Mouse (Mus musculus) kidney, postnatal 14 days (tissue): ENCODE results near the gene Endou.

Source experiments
- DNase-seq: peaks from one replicate; pipeline ENCODE4 v3.0.0; 2022; ENCODE audit warnings: mixed read lengths

Gene Endou

GRCm38 (mm10) chr15:97731111-97731510 is at the start of gene Endou:
Gene Endou, minus strand, starts transcription at chr15:97731339.
- no peak for DNase-seq

GRCm38 (mm10) chr15:97780611-97781031 is 49.5 kb upstream of the Endou start:
- DNase-seq = peak; percentile 83

- no peak for DNase-seq
Measured at GRCm38 (mm10) chr15:97779576-97779975, 48.4 kb upstream of the Endou start.

DNA sequence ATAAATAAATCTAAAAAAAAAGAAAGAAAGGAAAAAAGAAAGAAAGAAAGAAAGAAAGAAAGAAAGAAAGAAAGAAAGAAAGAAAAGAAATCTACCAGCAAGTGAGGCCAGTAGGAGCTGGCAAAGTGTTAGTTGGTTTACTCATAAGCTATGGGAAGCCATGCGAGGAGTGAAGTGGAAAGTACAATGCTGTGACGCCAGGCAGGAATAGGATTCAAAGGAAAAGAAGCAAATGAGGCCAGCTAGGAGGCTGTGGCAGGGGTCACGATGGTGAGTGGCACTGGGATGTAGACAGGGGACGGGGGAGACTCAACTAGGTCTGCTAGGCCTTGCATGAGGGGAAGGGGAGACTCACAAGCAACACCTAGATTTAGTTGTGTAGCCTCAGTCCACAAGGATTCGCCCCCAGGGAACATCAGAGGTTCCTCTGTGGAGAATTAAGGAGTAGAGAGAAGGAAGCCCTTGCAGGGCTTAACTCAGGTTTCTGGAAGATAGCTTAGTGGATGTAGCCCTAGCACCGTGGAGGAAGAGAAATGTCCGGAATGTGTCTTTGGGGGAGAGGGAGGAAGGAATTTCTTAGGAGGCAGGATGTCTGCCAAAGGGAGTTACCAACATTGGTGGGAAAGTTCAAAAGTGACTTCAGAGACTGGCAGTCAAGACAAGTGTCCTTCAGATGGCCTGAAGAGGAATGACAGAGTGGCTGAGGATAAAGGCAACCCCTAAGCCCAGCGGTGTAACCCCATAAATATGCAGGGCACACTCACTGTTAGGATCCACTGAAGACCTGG is 47.4 kb upstream of the Endou start, which contains the start of gene Slc48a1:
Slc48a1 (plus strand) TSS at position 210 of the 788 bp plus-strand sequence.
- DNase-seq = peak; percentile 70

DNA sequence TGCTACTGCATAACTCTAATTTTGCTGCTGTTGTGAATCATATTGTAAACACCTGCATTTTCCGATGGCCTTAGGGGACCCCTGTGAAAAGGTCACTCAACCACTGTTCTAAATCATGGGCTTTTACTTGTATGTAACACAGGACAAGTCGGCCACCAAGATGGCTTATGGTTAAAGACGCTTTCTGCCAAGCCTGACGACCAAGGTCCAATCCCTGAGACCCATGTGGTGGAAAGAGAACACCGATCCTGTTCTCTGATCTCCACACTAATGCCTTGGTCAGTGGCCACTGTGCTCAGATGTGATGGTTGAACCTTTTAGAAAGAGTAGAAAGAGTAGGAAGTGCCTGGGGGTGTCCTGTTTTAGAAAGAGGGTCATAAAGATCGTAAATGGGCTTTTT is 45.8 kb upstream of the Endou start:
- DNase-seq = peak; percentile 48

DNA sequence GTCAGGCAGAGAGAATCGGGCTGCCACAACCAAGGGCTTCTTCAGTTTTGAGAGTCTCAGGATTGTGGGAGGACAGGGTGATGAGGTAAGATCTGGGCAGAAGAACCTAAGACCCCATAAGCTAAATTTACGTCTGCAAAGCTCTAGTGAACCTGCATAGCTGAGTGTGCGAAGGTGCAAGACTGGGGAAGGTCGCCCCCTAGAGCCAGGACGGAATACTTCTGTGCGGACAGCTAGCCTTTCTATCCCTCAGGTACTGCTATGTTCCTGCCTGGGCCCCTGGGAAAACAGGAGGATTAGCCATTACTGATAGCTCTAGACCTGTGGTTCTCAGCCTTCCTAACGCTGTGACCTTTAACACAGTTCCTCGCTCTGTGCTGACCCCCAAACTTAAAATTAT is 45.4 kb upstream of the Endou start:
- DNase-seq = peak; percentile 91

DNA sequence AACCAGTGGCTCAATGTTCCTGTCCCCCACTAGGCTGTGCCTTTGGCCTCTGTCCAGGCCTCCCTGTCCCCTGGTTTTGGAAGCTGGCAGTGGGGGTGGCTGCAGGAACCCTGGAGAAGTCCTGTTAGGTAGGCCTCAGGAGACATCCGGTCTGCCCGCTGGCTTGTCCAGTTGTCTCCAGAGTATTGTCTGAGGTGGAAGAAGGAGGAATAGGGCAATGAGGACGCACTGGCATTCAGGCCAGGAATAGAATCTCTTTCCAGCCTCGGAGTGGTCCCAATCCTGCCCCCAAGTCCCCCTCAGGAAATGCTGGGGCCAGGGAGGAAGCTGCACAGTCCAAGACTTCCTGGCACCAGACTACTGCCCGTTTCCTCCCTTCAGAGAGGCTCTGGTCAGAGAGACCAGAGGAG is 42.8 kb upstream of the Endou start:
- peak; percentile 81 for DNase-seq

DNA sequence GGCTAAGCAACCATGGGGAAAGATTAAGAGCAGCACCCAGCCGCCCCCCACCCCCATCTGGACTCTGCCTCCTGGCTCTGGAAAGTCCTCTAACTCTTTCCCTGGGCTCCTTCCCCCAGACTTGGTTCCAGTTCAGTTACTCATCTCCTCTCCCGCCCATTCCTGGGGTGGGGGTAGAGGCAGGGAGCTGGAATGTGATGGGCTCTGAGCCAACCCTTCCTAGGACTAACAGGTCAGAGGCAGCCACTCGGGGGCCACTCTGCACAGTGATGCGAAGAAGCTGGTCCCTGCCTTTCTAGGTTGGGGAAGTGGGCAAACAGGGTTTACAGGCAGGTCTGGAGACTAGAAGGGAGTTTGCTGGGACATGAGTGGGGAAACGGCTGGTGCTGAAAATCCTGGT is 42.0 kb upstream of the Endou start:
- DNase-seq = peak; percentile 98

- DNase-seq = no peak
Measured at GRCm38 (mm10) chr15:97770280-97770679, 39.1 kb upstream of the Endou start.

GRCm38 (mm10) chr15:97768192-97768591 is 37.1 kb upstream of the Endou start:
- DNase-seq = no peak

DNA sequence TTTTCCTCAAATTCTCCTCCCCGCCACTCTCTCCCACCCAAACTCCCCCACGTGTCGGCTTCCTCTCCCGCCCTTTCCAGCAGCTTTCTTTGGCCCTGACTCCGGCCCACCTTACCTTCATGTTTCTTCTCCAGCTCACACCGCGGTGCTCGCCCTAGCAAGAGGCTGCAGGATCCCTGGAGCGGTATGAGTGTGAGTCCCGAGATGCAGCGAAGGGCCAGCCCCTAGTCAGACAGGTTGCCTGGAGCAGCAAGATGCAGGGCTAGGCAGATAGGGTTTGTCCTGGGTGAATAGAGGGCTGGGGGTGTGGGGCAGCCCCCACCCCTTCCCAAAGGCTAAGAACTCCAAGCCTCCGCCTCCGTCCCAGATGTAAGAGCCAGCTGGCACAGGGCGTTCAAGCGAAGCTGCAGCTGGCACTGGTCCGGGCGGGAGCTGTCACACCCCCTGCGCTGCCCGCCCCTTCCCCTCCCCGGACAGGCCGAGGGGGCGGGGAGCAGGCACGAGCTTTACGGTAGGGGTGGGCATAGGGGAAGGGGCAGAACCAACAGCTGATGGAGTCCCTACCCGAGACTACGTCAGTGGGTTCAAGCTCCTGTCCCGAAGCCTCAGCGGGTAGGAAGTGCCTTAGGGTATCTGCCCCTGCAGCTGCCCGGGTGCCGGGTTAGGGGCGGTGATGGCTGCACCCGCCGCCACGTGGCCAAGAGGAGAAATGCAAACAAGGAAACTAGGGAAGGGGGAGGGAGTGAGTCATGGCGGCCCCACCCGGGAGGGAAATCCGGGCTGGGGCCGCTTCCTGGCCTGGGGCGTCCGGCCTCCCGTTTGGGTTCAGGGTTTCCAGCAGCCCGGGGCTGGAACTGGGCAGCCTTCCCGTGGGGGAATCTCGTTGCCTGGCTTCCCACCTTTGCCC is 36.4 kb upstream of the Endou start, which contains the start of gene Rapgef3:
Rapgef3 (minus strand) TSS at position 693 of the 907 bp plus-strand sequence.
- peak; percentile 94 for DNase-seq

DNA sequence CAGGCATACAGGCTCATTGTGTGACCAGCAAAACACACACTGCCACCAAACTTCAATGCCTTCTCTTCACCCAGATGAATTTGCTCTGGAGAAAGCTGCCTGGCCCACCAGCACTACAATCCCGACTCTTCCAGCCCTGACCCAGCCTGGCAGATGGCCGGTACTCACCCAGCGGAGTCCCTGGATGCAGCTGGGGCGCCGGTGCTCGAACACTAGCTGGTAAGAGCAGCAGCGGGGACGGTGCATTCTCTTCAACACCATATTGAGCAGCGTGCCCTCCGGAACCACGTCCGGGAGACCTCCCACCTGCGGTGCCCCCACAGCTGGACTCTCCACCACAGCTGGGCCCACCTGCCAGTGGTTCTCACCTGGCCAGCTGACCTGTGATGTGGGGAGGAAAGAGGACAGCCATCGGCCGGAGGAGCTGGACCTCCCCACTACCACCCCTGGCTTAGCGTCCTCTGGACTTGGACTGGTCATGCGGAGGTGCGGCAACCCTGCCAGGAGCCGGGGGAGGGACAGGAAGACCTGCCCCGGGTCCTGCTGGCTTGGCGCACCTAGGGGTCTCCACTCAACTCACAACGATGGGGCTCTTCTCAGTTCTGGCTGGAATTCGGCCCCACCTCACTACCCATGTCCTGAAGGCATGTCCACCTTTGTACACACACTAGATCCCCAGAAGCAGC is 35.6 kb upstream of the Endou start:
- DNase-seq = peak; percentile 79

GRCm38 (mm10) chr15:97766194-97766593 is 35.1 kb upstream of the Endou start:
- DNase-seq = no peak

DNA sequence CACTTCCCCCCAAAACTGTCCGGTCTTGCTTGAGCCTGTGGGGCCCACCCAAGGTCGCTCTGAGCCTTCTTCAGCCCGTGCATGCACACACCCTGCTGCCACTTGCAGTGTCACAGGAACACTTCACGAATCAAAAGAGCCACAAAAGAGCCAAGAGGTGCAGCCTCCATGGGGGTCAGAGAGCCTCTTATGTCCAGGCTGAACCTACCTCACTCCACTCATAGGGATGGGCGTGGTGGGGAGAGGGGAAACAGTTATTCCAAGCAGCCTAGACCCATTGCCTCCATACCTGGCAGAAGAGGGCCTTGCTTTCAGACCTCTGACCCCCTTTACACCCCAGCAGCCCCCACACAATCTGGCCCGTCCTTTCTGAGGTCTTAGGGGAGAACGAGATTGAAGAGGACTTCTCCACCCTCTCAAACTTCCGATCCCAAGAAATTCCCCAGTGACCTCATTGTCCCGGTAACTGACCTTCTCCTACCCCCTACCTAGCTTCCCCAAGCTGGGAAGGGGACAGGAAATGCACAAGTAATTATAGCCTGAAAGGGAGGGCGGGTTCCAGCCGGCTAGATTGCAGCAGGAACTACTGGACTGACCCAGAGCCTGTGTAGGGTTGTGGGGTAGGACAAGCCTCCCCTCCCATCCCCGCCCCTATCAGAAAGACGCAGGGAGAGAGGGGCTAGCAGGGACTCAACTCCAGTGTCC is 34.1 kb upstream of the Endou start:
- DNase-seq = peak; percentile 71

DNA sequence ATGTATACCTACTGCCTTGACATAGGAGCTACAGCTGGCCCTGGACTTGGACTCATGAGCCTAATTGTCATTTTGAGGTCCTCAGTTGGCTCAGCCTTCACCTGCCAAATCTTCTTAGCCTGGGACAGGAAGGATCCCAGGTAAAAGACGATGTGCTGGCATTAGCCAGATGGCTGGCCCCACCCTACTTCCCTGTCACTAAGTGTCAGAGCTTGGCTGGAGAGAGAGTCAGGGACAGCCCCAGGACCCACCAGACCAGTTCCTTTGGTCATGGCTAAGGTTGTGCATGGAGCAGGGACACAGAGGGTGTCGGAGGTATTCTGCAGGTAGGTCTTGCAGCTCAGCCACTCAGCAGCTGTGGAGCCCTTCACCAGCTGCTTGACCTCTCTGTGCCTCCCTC is 33.4 kb upstream of the Endou start:
- no peak for DNase-seq

DNA sequence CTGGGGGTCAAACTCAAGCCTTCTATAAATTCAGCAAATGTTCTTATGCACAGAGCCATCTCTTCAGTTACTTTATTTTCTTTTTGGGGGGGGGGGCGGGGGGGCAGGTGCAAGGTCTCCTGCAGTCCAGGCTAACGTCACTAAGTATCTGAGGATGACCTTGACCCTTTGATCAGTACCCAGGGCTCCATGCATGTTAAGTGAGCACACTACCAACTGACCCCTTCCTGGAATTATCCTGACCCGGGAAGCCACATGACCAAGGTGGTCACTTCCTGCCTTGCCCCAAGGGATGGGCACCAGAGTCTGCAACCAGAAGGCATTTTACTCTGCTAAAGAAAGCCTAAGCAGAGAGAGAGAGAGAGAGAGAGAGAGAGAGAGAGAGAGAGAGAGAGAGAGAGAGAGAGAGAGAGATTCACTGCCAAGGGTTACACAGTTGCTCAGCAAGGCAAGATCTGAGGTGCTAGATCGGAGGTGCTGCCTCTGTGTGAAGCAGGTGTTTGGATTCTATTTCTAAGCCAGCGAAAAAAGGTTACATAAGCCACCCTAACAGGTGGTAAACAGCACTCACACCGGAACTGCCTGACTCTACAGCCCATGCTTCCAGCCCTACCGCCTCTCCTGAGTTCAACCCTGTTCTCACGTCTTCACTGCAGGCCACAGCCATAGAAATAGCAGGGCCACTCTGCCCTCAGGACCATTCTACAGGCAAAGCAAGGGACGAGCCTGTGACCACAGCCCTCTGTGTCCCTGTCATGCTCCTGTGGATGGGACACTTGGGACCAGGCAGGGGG is 32.3 kb upstream of the Endou start:
- DNase-seq = no peak

DNA sequence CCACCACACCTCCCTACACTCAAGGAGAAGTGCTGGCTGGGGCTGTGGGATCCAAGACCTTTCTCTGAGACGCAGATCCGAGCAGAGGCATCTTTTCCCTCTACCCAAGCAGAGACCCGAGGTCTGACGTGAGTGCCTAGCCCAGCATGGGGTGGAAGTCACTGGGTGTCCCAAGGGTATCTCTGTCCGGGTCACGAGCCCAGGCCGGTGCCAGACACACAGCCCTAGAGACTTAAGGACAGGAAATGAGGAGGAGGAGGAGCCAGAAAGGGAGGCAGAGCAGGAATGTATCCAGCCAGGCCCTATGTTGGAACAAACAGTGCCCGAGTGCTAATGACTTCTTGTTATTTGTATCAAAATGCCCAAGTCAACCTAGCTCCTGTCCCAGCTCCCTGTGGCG is 31.6 kb upstream of the Endou start:
- peak; percentile 72 for DNase-seq

DNA sequence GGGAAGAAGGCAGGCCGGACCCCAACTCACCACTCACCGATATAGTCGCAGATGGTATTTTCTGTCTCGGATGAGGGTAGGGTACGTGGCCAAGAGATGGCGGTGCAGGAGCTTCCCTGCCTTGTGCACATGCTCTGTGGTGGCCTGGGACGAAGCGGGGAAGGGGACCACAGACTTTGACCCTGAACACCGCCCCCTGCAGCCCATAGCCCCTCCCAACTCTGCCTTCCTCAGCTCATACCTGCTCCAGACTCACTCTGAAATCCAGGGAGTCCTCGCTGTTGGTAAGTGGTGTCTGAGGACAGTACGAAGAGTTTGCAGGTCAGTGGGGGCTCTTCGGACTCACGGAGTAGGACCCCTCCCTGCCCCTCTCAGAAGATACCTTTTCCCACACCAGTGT is 30.3 kb upstream of the Endou start:
- peak; percentile 54 for DNase-seq

- DNase-seq = no peak
Measured at GRCm38 (mm10) chr15:97760952-97761351, 29.8 kb upstream of the Endou start.

DNA sequence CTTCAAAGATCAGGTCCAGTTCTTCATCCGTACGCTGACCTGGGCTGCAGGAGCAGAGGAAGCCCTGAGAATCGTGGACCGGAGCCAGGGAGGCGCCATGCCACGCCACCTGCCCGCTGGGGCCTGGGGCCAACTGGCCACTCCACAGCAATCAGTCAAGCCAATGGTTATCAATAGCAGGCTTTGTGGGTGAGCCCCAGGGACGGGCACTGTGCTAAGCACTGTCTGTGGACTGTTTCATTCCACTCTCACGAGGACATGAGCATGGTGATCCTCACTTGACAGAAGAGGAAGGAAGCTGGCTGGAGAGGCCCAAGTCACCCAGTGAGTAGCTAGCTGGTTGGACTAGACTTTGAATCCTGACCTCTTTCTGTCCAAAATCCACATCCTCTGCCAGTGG is 28.9 kb upstream of the Endou start:
- DNase-seq = no peak

DNA sequence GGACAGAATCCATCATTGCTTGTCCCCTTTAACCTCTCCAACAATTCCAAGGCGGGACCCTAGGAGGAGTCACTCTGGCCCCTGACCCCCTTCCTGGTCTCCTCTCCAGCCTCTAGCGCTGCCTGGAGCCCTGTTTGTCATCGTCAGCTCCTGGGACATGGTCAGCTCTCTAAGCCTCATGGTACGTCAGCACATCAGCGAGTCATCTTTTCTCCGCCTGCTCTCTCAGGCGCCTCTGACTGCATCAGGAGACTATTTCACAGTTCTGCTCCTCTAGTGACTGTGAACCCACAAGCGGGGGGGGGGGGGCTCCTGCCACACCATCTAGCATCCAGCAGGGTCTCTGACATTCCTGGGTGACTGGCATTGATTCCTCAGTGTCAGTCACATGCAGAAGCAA is 24.2 kb upstream of the Endou start:
- DNase-seq = no peak

- no peak for DNase-seq
Measured at GRCm38 (mm10) chr15:97754476-97754875, 23.3 kb upstream of the Endou start.
